Mouse (Mus musculus): ENCODE measurements around the gene Hormad1. TPM values are rescaled to one million over a fixed set of nuclear protein-coding genes. Genes with fewer than 3 reads are reported as not detected.

Gene Hormad1
- not detected in 2 replicates for polyA plus RNA-seq (2015; fragmentation: Nextera tagmentation; extraction: Ambion mirVana)

GRCm38 (mm10) chr3:95559437-95559836, at the start of gene Hormad1:
TSS of gene Hormad1 (plus strand) at chr3:95559677.
- ATAC-seq = no peak
- WGBS = 91% methylated on average over 27 of the region's 27 CpGs
- Histone ChIP-seq H3K4me1 (ENCODE audit: control insufficient read depth, insufficient read depth, low read length) (no peaks in the 10 kb centered on the region), H3K9me3 (replicated peaks; ENCODE audit: control insufficient read depth, low read length, poor library complexity, severe bottlenecking) (no peaks in the 10 kb centered on the region), H3K9ac (ENCODE audit: low read depth, low read length) (no peak within 1 kb of the TSS), H3K36me3 (ENCODE audit: control insufficient read depth, insufficient read depth, low read length) (no peaks in the 10 kb centered on the region), H3K4me3 (ENCODE audit: low read depth, low read length) (no peak within 1 kb of the TSS), H3K27ac (ENCODE audit: low read length) (no peak within 1 kb of the TSS), H3K4me2 (ENCODE audit: low read length) (no peak within 1 kb of the TSS), H3K27me3 (ENCODE audit: control insufficient read depth, insufficient read depth, low read depth, low read length) (no peaks in the 10 kb centered on the region)

GRCm38 (mm10) chr3:95511611-95512180, 47.8 kb upstream of the Hormad1 start:
- no peak overlapping the region for H3K4me3 ChIP-seq (ENCODE audit: low read depth, low read length)
- H3K27ac ChIP-seq (ENCODE audit: low read length) = no peak overlapping the region
- H3K27me3 ChIP-seq (ENCODE audit: control insufficient read depth, insufficient read depth, low read depth, low read length) = no peaks in the 10 kb centered on the region
- no peak for ATAC-seq
- H3K4me1 ChIP-seq (ENCODE audit: control insufficient read depth, insufficient read depth, low read length) = no peaks in the 10 kb centered on the region
- H3K9me3 ChIP-seq (replicated peaks; ENCODE audit: control insufficient read depth, low read length, poor library complexity, severe bottlenecking) = no peaks in the 10 kb centered on the region
- no peak overlapping the region for H3K9ac ChIP-seq (ENCODE audit: low read depth, low read length)
- H3K4me2 ChIP-seq (ENCODE audit: low read length) = no peak overlapping the region
- H3K36me3 ChIP-seq (ENCODE audit: control insufficient read depth, insufficient read depth, low read length) = peaks cover 5% of the 10 kb centered on the region; the same call in 1 of the 2 replicates
- 79% methylated on average over 9 of the region's 9 CpGs for WGBS

- no peak overlapping the region for H3K9ac ChIP-seq (ENCODE audit: low read depth, low read length)
- ATAC-seq = no peak
- no peaks in the 10 kb centered on the region for H3K27me3 ChIP-seq (ENCODE audit: control insufficient read depth, insufficient read depth, low read depth, low read length)
- H3K4me1 ChIP-seq (ENCODE audit: control insufficient read depth, insufficient read depth, low read length) = no peaks in the 10 kb centered on the region
- H3K27ac ChIP-seq (ENCODE audit: low read length) = no peak overlapping the region
- no peaks in the 10 kb centered on the region for H3K9me3 ChIP-seq (replicated peaks; ENCODE audit: control insufficient read depth, low read length, poor library complexity, severe bottlenecking)
- 90% methylated on average over 3 of the region's 3 CpGs for WGBS
- no peaks in the 10 kb centered on the region for H3K36me3 ChIP-seq (ENCODE audit: control insufficient read depth, insufficient read depth, low read length)
- no peak overlapping the region for H3K4me2 ChIP-seq (ENCODE audit: low read length)
- no peak overlapping the region for H3K4me3 ChIP-seq (ENCODE audit: low read depth, low read length)
These were observed 42.8 kb upstream of the Hormad1 start for GRCm38 (mm10) chr3:95516614-95517041.

- H3K9me3 ChIP-seq (replicated peaks; ENCODE audit: control insufficient read depth, low read length, poor library complexity, severe bottlenecking) = no peaks in the 10 kb centered on the region
- H3K4me3 ChIP-seq (ENCODE audit: low read depth, low read length) = no peak overlapping the region
- no peak overlapping the region for H3K9ac ChIP-seq (ENCODE audit: low read depth, low read length)
- H3K27me3 ChIP-seq (ENCODE audit: control insufficient read depth, insufficient read depth, low read depth, low read length) = no peaks in the 10 kb centered on the region
- no peaks in the 10 kb centered on the region for H3K36me3 ChIP-seq (ENCODE audit: control insufficient read depth, insufficient read depth, low read length)
- 23% methylated on average over 10 of the region's 10 CpGs for WGBS
- H3K4me1 ChIP-seq (ENCODE audit: control insufficient read depth, insufficient read depth, low read length) = no peaks in the 10 kb centered on the region
- no peak overlapping the region for H3K4me2 ChIP-seq (ENCODE audit: low read length)
- no peak overlapping the region for H3K27ac ChIP-seq (ENCODE audit: low read length)
- ATAC-seq = peak; percentile 80
These were observed 42.0 kb upstream of the Hormad1 start for GRCm38 (mm10) chr3:95517493-95517898.

GRCm38 (mm10) chr3:95518891-95519290, 40.6 kb upstream of the Hormad1 start:
- H3K27me3 ChIP-seq (ENCODE audit: control insufficient read depth, insufficient read depth, low read depth, low read length) = no peaks in the 10 kb centered on the region
- ATAC-seq = no peak
- H3K9ac ChIP-seq (ENCODE audit: low read depth, low read length) = no peak overlapping the region
- H3K4me3 ChIP-seq (ENCODE audit: low read depth, low read length) = no peak overlapping the region
- WGBS = 87% methylated on average over 7 of the region's 7 CpGs
- H3K9me3 ChIP-seq (replicated peaks; ENCODE audit: control insufficient read depth, low read length, poor library complexity, severe bottlenecking) = no peaks in the 10 kb centered on the region
- no peak overlapping the region for H3K27ac ChIP-seq (ENCODE audit: low read length)
- H3K4me2 ChIP-seq (ENCODE audit: low read length) = no peak overlapping the region
- H3K36me3 ChIP-seq (ENCODE audit: control insufficient read depth, insufficient read depth, low read length) = no peaks in the 10 kb centered on the region
- H3K4me1 ChIP-seq (ENCODE audit: control insufficient read depth, insufficient read depth, low read length) = no peaks in the 10 kb centered on the region

GRCm38 (mm10) chr3:95519315-95519714, 40.2 kb upstream of the Hormad1 start:
- no peak for ATAC-seq
- Histone ChIP-seq H3K36me3 (ENCODE audit: control insufficient read depth, insufficient read depth, low read length) (no peaks in the 10 kb centered on the region), H3K4me2 (ENCODE audit: low read length) (no peak overlapping the region), H3K4me3 (ENCODE audit: low read depth, low read length) (no peak overlapping the region), H3K27ac (ENCODE audit: low read length) (no peak overlapping the region), H3K9ac (ENCODE audit: low read depth, low read length) (no peak overlapping the region), H3K9me3 (replicated peaks; ENCODE audit: control insufficient read depth, low read length, poor library complexity, severe bottlenecking) (no peaks in the 10 kb centered on the region), H3K4me1 (ENCODE audit: control insufficient read depth, insufficient read depth, low read length) (no peaks in the 10 kb centered on the region), H3K27me3 (ENCODE audit: control insufficient read depth, insufficient read depth, low read depth, low read length) (no peaks in the 10 kb centered on the region)
- 87% methylated on average over 2 of the region's 2 CpGs for WGBS

- Histone ChIP-seq H3K4me3 (ENCODE audit: low read depth, low read length) (no peak overlapping the region), H3K27me3 (ENCODE audit: control insufficient read depth, insufficient read depth, low read depth, low read length) (no peaks in the 10 kb centered on the region), H3K27ac (ENCODE audit: low read length) (no peak overlapping the region), H3K4me1 (ENCODE audit: control insufficient read depth, insufficient read depth, low read length) (no peaks in the 10 kb centered on the region), H3K9ac (ENCODE audit: low read depth, low read length) (no peak overlapping the region), H3K9me3 (replicated peaks; ENCODE audit: control insufficient read depth, low read length, poor library complexity, severe bottlenecking) (no peaks in the 10 kb centered on the region), H3K4me2 (ENCODE audit: low read length) (no peak overlapping the region), H3K36me3 (ENCODE audit: control insufficient read depth, insufficient read depth, low read length) (no peaks in the 10 kb centered on the region)
- no peak for ATAC-seq
- 95% methylated on average over 3 of the region's 3 CpGs for WGBS
These were observed 39.4 kb upstream of the Hormad1 start for GRCm38 (mm10) chr3:95520100-95520499.

- Histone ChIP-seq H3K9ac (ENCODE audit: low read depth, low read length) (no peak overlapping the region), H3K4me2 (ENCODE audit: low read length) (no peak overlapping the region), H3K27ac (ENCODE audit: low read length) (no peak overlapping the region), H3K4me3 (ENCODE audit: low read depth, low read length) (no peak overlapping the region), H3K9me3 (replicated peaks; ENCODE audit: control insufficient read depth, low read length, poor library complexity, severe bottlenecking) (no peaks in the 10 kb centered on the region), H3K36me3 (ENCODE audit: control insufficient read depth, insufficient read depth, low read length) (no peaks in the 10 kb centered on the region), H3K4me1 (ENCODE audit: control insufficient read depth, insufficient read depth, low read length) (no peaks in the 10 kb centered on the region), H3K27me3 (ENCODE audit: control insufficient read depth, insufficient read depth, low read depth, low read length) (no peaks in the 10 kb centered on the region)
- no peak for ATAC-seq
- 96% methylated on average over 10 of the region's 10 CpGs for WGBS
These were observed 38.3 kb upstream of the Hormad1 start for GRCm38 (mm10) chr3:95521168-95521567.

GRCm38 (mm10) chr3:95523662-95524061, 35.8 kb upstream of the Hormad1 start:
- Histone ChIP-seq H3K9me3 (replicated peaks; ENCODE audit: control insufficient read depth, low read length, poor library complexity, severe bottlenecking) (no peaks in the 10 kb centered on the region), H3K4me3 (ENCODE audit: low read depth, low read length) (no peak overlapping the region), H3K36me3 (ENCODE audit: control insufficient read depth, insufficient read depth, low read length) (no peaks in the 10 kb centered on the region), H3K27me3 (ENCODE audit: control insufficient read depth, insufficient read depth, low read depth, low read length) (no peaks in the 10 kb centered on the region), H3K4me2 (ENCODE audit: low read length) (no peak overlapping the region), H3K27ac (ENCODE audit: low read length) (no peak overlapping the region), H3K9ac (ENCODE audit: low read depth, low read length) (no peak overlapping the region), H3K4me1 (ENCODE audit: control insufficient read depth, insufficient read depth, low read length) (no peaks in the 10 kb centered on the region)
- WGBS = 87% methylated on average over 3 of the region's 3 CpGs
- no peak for ATAC-seq
